Mouse (Mus musculus): ENCODE results near the gene Sirt4.

GRCm38 (mm10) chr5:115522531-115522930 is 38.0 kb upstream of the Sirt4 start:
- TF ChIP-seq EP300 (IDR thresholded peaks at IDR 0.05; ENCODE audit: low read depth) (no peak), CTCF (IDR thresholded peaks at IDR 0.05; ENCODE audit: low read depth) (no peak)
